Mouse (Mus musculus) embryonic facial prominence, embryonic 12.5 days (tissue): ENCODE data around the gene Pdzd8. TPM values are rescaled to one million over a fixed set of nuclear protein-coding genes. Genes with fewer than 3 reads are reported as not detected.
A peak's percentile ranks its signal among the peaks of the same experiment; 100 is the strongest.

Source experiments
- ATAC-seq: fragments of 200-750 bp; cut with Nextera tagmentation; 2 replicates; pipeline ENCODE4 v1.8.0; 2017; ENCODE audit not compliant: insufficient number of reproducible peaks, insufficient read depth, low FRiP score, low TSS enrichment
- H3K27ac ChIP-seq: fragments of 300-500 bp; sonication (generic); 2 replicates; pipeline ENCODE4 v1.5.1; 2016; ENCODE audit warnings: mild to moderate bottlenecking
- H3K27me3 ChIP-seq: fragments of 300-500 bp; sonication (generic); 2 replicates; pipeline ENCODE4 v1.6.1; 2016; ENCODE audit warnings: mild to moderate bottlenecking, moderate library complexity
- H3K36me3 ChIP-seq: fragments of 300-500 bp; sonication (generic); 2 replicates; pipeline ENCODE4 v1.6.1; 2016; ENCODE audit warnings: mild to moderate bottlenecking
- H3K4me1 ChIP-seq: fragments of 300-500 bp; sonication (generic); 2 replicates; pipeline ENCODE4 v1.6.1; 2016
- H3K4me2 ChIP-seq: fragments of 300-500 bp; sonication (generic); replicated peaks from 2 replicates; pipeline ENCODE4 v1.6.1; 2016; ENCODE audit warnings: mild to moderate bottlenecking, moderate library complexity
- H3K4me3 ChIP-seq: fragments of 300-500 bp; sonication (generic); 2 replicates; pipeline ENCODE4 v1.5.1; 2016; ENCODE audit warnings: mild to moderate bottlenecking
- H3K9ac ChIP-seq: fragments of 300-500 bp; sonication (generic); 2 replicates; pipeline ENCODE4 v1.6.1; 2016; ENCODE audit warnings: mild to moderate bottlenecking, moderate library complexity
- H3K9me3 ChIP-seq: fragments of 300-500 bp; sonication (generic); 2 replicates; pipeline ENCODE4 v1.6.1; 2016; ENCODE audit warnings: mild to moderate bottlenecking, moderate library complexity
- WGBS: fragments of 180-500 bp; shearing (Covaris S2); methylation state at CpG from one replicate; pipeline ENCODE4 v1.1.7; 2016; 5-methylcytosine and 5-hydroxymethylcytosine counted together
- polyA plus RNA-seq: library from polyadenylated mRNA; unstranded; fragments of >200 nt; fragmentation: Nextera tagmentation; extraction: Ambion mirVana; gene quantifications from 2 replicates; pipeline ENCODE4 v1.2.1, GENCODE M21; 2016

Pdzd8 gene
- polyA plus RNA-seq, 1 experiment from 2014 or later = 18.8 TPM

- peaks cover 20% of the 10 kb centered on the region; the same call in 1 of the 2 replicates for H3K4me1 ChIP-seq
- H3K9me3 ChIP-seq = no peaks in the 10 kb centered on the region
- H3K36me3 ChIP-seq = no peaks in the 10 kb centered on the region
- no peak overlapping the region for H3K4me2 ChIP-seq
- no peak for ATAC-seq
- H3K4me3 ChIP-seq = no peak overlapping the region
- 70% methylated on average over 6 of the region's 6 CpGs for WGBS
- no peak overlapping the region for H3K9ac ChIP-seq
- H3K27ac ChIP-seq = no peak overlapping the region
- peaks cover 18% of the 10 kb centered on the region; the same call in 1 of the 2 replicates for H3K27me3 ChIP-seq
Observed at GRCm38 (mm10) chr19:59265907-59266306, 79.7 kb downstream of the Pdzd8 start.

- ATAC-seq = no peak
- 66% methylated on average over 9 of the region's 9 CpGs for WGBS
- Histone ChIP-seq H3K27me3 (peaks cover 27% of the 10 kb centered on the region; the same call in 1 of the 2 replicates), H3K4me1 (peaks cover 28% of the 10 kb centered on the region; the same call in 1 of the 2 replicates), H3K9me3 (no peaks in the 10 kb centered on the region), H3K27ac (no peak overlapping the region), H3K4me3 (no peak overlapping the region), H3K9ac (no peak overlapping the region), H3K36me3 (no peaks in the 10 kb centered on the region), H3K4me2 (no peak overlapping the region)
Observed at GRCm38 (mm10) chr19:59264838-59265532, 80.6 kb downstream of the Pdzd8 start.

- H3K4me2 ChIP-seq = no peak overlapping the region
- H3K36me3 ChIP-seq = no peaks in the 10 kb centered on the region
- no peak overlapping the region for H3K9ac ChIP-seq
- H3K9me3 ChIP-seq = no peaks in the 10 kb centered on the region
- H3K27ac ChIP-seq = no peak overlapping the region
- H3K4me1 ChIP-seq = peaks cover 28% of the 10 kb centered on the region; the same call in 1 of the 2 replicates
- H3K27me3 ChIP-seq = peaks cover 27% of the 10 kb centered on the region; the same call in 1 of the 2 replicates
- no peak overlapping the region for H3K4me3 ChIP-seq
- no peak for ATAC-seq
- 88% methylated on average over 9 of the region's 9 CpGs for WGBS
Observed at GRCm38 (mm10) chr19:59263171-59263570, 82.4 kb downstream of the Pdzd8 start.

- Histone ChIP-seq H3K4me1 (peaks cover 16% of the 10 kb centered on the region; the same call in 1 of the 2 replicates), H3K36me3 (no peaks in the 10 kb centered on the region), H3K9ac (no peak overlapping the region), H3K4me2 (peak overlapping the region; percentile 87), H3K9me3 (no peaks in the 10 kb centered on the region), H3K27me3 (peaks cover 27% of the 10 kb centered on the region; the same call in 1 of the 2 replicates), H3K4me3 (peak overlapping the region; percentile 41), H3K27ac (no peak overlapping the region)
- no peak for ATAC-seq
- WGBS = 31% methylated on average over 7 of the region's 7 CpGs
Observed at GRCm38 (mm10) chr19:59261604-59262003, 84.0 kb downstream of the Pdzd8 start.

DNA sequence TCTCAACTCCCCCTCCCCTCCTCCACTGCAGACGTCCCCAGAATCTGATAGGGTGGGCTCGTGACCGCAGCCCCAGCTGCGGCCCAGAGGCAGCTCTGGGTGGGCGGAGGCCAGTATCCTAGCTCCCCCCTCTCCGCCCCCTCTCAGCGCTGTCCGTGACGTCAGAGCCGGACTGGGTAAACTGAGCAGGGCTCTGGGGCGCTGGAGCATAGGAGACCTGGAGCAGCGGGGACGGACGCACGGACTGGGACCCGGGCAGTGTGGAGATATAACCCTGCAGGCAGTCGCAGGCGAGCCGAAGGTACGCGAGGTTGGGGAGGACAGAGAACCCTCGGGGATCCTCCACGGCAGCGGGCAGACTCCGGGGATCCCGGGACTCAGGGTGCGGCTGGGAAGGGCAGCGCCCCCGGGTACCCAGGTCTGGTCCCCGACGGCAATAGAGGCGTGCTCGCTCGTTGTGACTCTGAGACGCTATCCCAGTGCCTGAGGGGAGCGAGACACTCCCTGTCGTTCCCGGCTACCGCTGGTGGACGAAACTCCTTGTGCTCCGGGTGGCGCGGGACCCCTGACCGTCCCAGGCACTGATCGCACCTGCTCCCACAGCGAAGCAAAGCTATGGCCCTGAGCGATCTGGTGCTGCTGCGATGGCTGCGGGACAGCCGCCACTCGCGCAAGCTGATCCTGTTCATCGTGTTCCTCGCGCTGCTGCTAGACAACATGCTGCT lies 84.7 kb downstream of the Pdzd8 start, which contains the start of gene Slc18a2:
Slc18a2 (plus strand) TSS at position 179 of the 725 bp plus-strand sequence.
- no peaks in the 10 kb centered on the region for H3K9me3 ChIP-seq
- H3K9ac ChIP-seq = peak within 1 kb of the TSS; percentile 21; the same call in 1 of the 2 replicates
- H3K27me3 ChIP-seq = peaks cover 27% of the 10 kb centered on the region; the same call in 1 of the 2 replicates
- H3K27ac ChIP-seq = no peak within 1 kb of the TSS
- H3K4me3 ChIP-seq = peak within 1 kb of the TSS; percentile 41
- H3K4me2 ChIP-seq = peak within 1 kb of the TSS; percentile 87
- H3K4me1 ChIP-seq = peaks cover 14% of the 10 kb centered on the region; the same call in 1 of the 2 replicates
- peak; percentile 81 for ATAC-seq
- 1% methylated on average over 55 of the region's 55 CpGs for WGBS
- no peaks in the 10 kb centered on the region for H3K36me3 ChIP-seq

DNA sequence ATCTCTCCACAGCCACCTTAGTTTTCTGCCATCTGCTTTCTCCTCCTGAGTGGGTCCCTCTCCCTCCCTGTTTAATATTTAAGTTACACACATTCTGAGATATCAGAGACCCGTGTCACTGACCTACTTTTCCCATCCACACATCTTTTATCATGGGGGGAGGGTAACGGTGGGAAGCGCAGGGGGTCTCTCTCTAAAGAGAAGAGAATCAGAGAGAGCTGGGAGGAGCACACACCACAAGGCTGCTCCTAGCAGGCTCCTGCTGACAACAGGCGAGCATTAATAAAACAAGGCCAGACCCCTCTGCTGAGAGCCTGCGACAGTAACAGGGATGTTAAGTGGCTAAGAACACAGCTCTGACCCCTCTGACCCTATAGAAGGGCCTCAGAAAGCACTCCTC lies 85.9 kb downstream of the Pdzd8 start:
- 46% methylated on average over 5 of the region's 5 CpGs for WGBS
- no peak overlapping the region for H3K4me2 ChIP-seq
- H3K36me3 ChIP-seq = no peaks in the 10 kb centered on the region
- H3K9me3 ChIP-seq = no peaks in the 10 kb centered on the region
- no peak for ATAC-seq
- H3K9ac ChIP-seq = no peak overlapping the region
- peaks cover 27% of the 10 kb centered on the region; the same call in 1 of the 2 replicates for H3K27me3 ChIP-seq
- H3K27ac ChIP-seq = no peak overlapping the region
- H3K4me1 ChIP-seq = peaks cover 12% of the 10 kb centered on the region; the same call in 1 of the 2 replicates
- H3K4me3 ChIP-seq = no peak overlapping the region

DNA sequence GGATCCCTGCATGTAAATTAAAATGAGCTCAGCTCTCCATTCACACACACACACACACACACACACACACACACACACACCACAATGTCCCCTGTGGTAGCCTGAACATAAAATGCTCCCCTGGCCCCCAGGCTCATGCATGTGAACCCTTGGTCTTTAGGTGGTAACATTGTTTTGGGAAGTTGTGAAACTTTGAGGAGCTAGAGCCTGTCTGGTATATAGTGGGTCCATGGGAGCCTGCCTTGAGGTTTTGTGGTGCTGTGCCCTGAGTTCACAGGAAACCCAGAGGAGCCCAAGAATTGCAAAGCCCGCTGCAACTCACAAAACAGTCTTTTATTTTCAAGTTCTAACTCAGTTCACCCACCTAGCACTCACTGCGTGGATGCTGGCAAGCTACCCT lies 92.9 kb downstream of the Pdzd8 start:
- WGBS = 59% methylated on average over 2 of the region's 2 CpGs
- Histone ChIP-seq H3K4me3 (no peak overlapping the region), H3K27ac (no peak overlapping the region), H3K9me3 (no peaks in the 10 kb centered on the region), H3K4me1 (no peaks in the 10 kb centered on the region), H3K27me3 (no peaks in the 10 kb centered on the region), H3K9ac (no peak overlapping the region), H3K36me3 (no peaks in the 10 kb centered on the region), H3K4me2 (no peak overlapping the region)
- no peak for ATAC-seq

GRCm38 (mm10) chr19:59248553-59249286 lies 96.9 kb downstream of the Pdzd8 start:
- no peak for ATAC-seq
- H3K4me3 ChIP-seq = no peak overlapping the region
- no peaks in the 10 kb centered on the region for H3K4me1 ChIP-seq
- H3K27ac ChIP-seq = no peak overlapping the region
- no peak overlapping the region for H3K9ac ChIP-seq
- H3K9me3 ChIP-seq = no peaks in the 10 kb centered on the region
- no peaks in the 10 kb centered on the region for H3K36me3 ChIP-seq
- 78% methylated on average over 11 of the region's 11 CpGs for WGBS
- no peak overlapping the region for H3K4me2 ChIP-seq
- H3K27me3 ChIP-seq = no peaks in the 10 kb centered on the region

DNA sequence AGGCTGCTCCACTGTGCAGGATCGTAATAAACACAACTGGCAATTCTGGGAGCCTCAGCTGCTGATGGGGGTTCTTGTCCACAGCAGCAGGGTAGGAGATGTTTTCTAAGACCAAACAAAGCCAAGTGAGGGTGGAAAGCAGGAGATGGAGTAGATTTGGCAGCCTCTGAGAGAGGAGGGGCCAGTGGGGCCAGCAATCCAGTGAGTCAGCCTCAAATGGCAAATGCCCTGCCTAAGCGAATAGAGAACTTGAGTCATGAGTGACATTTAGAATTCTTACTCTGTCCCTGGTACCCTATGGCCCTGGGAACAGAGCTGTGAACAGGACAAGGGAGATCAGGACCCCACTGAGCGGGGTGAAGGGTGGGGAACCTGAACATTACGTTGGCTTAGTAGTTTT lies 97.4 kb downstream of the Pdzd8 start:
- no peak for ATAC-seq
- no peaks in the 10 kb centered on the region for H3K9me3 ChIP-seq
- H3K4me3 ChIP-seq = no peak overlapping the region
- H3K27ac ChIP-seq = no peak overlapping the region
- WGBS = 87% methylated on average over 4 of the region's 4 CpGs
- H3K27me3 ChIP-seq = no peaks in the 10 kb centered on the region
- H3K36me3 ChIP-seq = no peaks in the 10 kb centered on the region
- no peak overlapping the region for H3K4me2 ChIP-seq
- H3K9ac ChIP-seq = no peak overlapping the region
- H3K4me1 ChIP-seq = no peaks in the 10 kb centered on the region
